Mouse (Mus musculus) testis, adult 2 months (tissue): Measurements from ENCODE around the gene Lrrtm4.

Experiments
- CTCF ChIP-seq: fragments of 200-500 bp; IDR thresholded peaks from 2 replicates; pipeline ENCODE4 v1.5.1; 2012; ENCODE audit warnings: low read depth, mild to moderate bottlenecking, inconsistent platforms, low read length, moderate library complexity; ENCODE audit not compliant: control insufficient read depth, insufficient read depth, insufficient replicate concordance
- POLR2A ChIP-seq: fragments of 200-500 bp; IDR thresholded peaks from 2 replicates; pipeline ENCODE4 v1.6.1; 2012; ENCODE audit warnings: low read depth, mild to moderate bottlenecking, inconsistent platforms, low read length, moderate library complexity; ENCODE audit not compliant: control insufficient read depth

- no peak for TF ChIP-seq CTCF
- TF ChIP-seq POLR2A: no peak
Measured at GRCm38 (mm10) chr6:80363593-80363992, 344.9 kb downstream of the Lrrtm4 start.
